Mouse (Mus musculus): ENCODE data around the gene Scnm1. TPM values are rescaled to one million over a fixed set of nuclear protein-coding genes. Genes with fewer than 3 reads are reported as not detected.
"Not testable (repeated sequence)": the region's sequence is repeated elsewhere in the genome, so short reads cannot be mapped to it uniquely, and the experiment has no call there.

Scnm1 gene
- polyA plus RNA-seq, 1 experiment from 2014 or later, result 23.7 TPM

GRCm38 (mm10) chr3:95135433-95136052 lies 1.7 kb upstream of the Scnm1 start:
- Histone ChIP-seq H3K9me3 (ENCODE audit: low read length) (no peaks in the 10 kb centered on the region), H3K9ac (replicated peaks) (peak overlapping the region; percentile 51; the same call in 1 of the 2 replicates), H3K4me1 (ENCODE audit: insufficient read depth) (peaks cover 37% of the 10 kb centered on the region), H3K4me3 (ENCODE audit: low read depth, low read length) (peak overlapping the region; percentile 52), H3K36me3 (replicated peaks; ENCODE audit: insufficient read depth, low read length) (peaks cover 20% of the 10 kb centered on the region; the same call in 1 of the 2 replicates), H3K27ac (ENCODE audit: low read depth) (peak overlapping the region; percentile 49), H3K27me3 (ENCODE audit: insufficient read depth, low read length) (no peaks in the 10 kb centered on the region), H3K4me2 (ENCODE audit: low read depth, low read length) (peak overlapping the region; percentile 70)
- DNase-seq (peak; percentile 34), ATAC-seq (no peak)
- WGBS (ENCODE audit: insufficient replicate concordance), result 35% methylated on average over 7 of the region's 7 CpGs
- no peak for TF ChIP-seq CTCF (IDR thresholded peaks at IDR 0.05; ENCODE audit: low read depth)

- Histone ChIP-seq H3K4me1 (ENCODE audit: insufficient read depth) (peaks cover 35% of the 10 kb centered on the region), H3K27me3 (ENCODE audit: insufficient read depth, low read length) (no peaks in the 10 kb centered on the region), H3K27ac (ENCODE audit: low read depth) (peak overlapping the region; percentile 49), H3K9me3 (ENCODE audit: low read length) (no peaks in the 10 kb centered on the region), H3K36me3 (replicated peaks; ENCODE audit: insufficient read depth, low read length) (peaks cover 20% of the 10 kb centered on the region; the same call in 1 of the 2 replicates), H3K4me2 (ENCODE audit: low read depth, low read length) (peak overlapping the region; percentile 70), H3K9ac (replicated peaks) (peak overlapping the region; percentile 51), H3K4me3 (ENCODE audit: low read depth, low read length) (peak overlapping the region; percentile 52)
- TF ChIP-seq CTCF (IDR thresholded peaks at IDR 0.05; ENCODE audit: low read depth) (no peak), EP300 (IDR thresholded peaks at IDR 0.05; ENCODE audit: low read depth) (no peak)
- DNase-seq (peak; percentile 78), ATAC-seq (0 out of 2 replicates have a peak, but pooled peaks have one; percentile 20)
- WGBS (ENCODE audit: insufficient replicate concordance), result 4% methylated on average over 6 of the region's 6 CpGs
Measured at GRCm38 (mm10) chr3:95135023-95135422, 1.2 kb upstream of the Scnm1 start.

- not testable (repeated sequence) for H3K27ac ChIP-seq (ENCODE audit: low read depth)
- no CpG with 5 or more reads among the region's 12 CpGs for WGBS (ENCODE audit: insufficient replicate concordance)
Measured at GRCm38 (mm10) chr3:95134133-95134532, 322 bp upstream of the Scnm1 start.

GRCm38 (mm10) chr3:95133176-95133575 lies 635 bp downstream of the Scnm1 start:
- H3K9ac ChIP-seq (replicated peaks), result peak overlapping the region; percentile 68
- WGBS (ENCODE audit: insufficient replicate concordance), result 53% methylated on average over 11 of the region's 11 CpGs
- TF ChIP-seq CTCF (IDR thresholded peaks at IDR 0.05; ENCODE audit: low read depth) (no peak), EP300 (IDR thresholded peaks at IDR 0.05; ENCODE audit: low read depth) (no peak)
- DNase-seq (no peak), ATAC-seq (no peak)
- H3K27ac ChIP-seq (ENCODE audit: low read depth), result peak overlapping the region; percentile 55
- no peaks in the 10 kb centered on the region for H3K27me3 ChIP-seq (ENCODE audit: insufficient read depth, low read length)
- no peaks in the 10 kb centered on the region for H3K9me3 ChIP-seq (ENCODE audit: low read length)
- H3K36me3 ChIP-seq (replicated peaks; ENCODE audit: insufficient read depth, low read length), result peaks cover 23% of the 10 kb centered on the region
- H3K4me2 ChIP-seq (ENCODE audit: low read depth, low read length), result peak overlapping the region; percentile 79
- peaks cover 29% of the 10 kb centered on the region for H3K4me1 ChIP-seq (ENCODE audit: insufficient read depth)
- peak overlapping the region; percentile 65 for H3K4me3 ChIP-seq (ENCODE audit: low read depth, low read length)

More at GRCm38 (mm10) chr3:95134133-95134532, 322 bp upstream of the Scnm1 start:
- DNase-seq; H3K27me3 ChIP-seq (ENCODE audit: insufficient read depth, low read length); H3K4me2 ChIP-seq (ENCODE audit: low read depth, low read length); H3K9ac ChIP-seq (replicated peaks); H3K9me3 ChIP-seq (ENCODE audit: low read length): not testable (repeated sequence)
- peak; percentile 44 for ATAC-seq
- H3K36me3 ChIP-seq (replicated peaks; ENCODE audit: insufficient read depth, low read length), result peaks cover 21% of the 10 kb centered on the region
- peaks cover 29% of the 10 kb centered on the region for H3K4me1 ChIP-seq (ENCODE audit: insufficient read depth)
- H3K4me3 ChIP-seq (ENCODE audit: low read depth, low read length), result peak overlapping the region; percentile 65

GRCm38 (mm10) chr3:95132389-95132788 lies 1.4 kb downstream of the Scnm1 start:
- Histone ChIP-seq H3K36me3 (replicated peaks; ENCODE audit: insufficient read depth, low read length) (peaks cover 20% of the 10 kb centered on the region), H3K4me1 (ENCODE audit: insufficient read depth) (peaks cover 29% of the 10 kb centered on the region)
- not testable (repeated sequence) for H3K9ac ChIP-seq (replicated peaks); H3K27me3 ChIP-seq (ENCODE audit: insufficient read depth, low read length); DNase-seq; H3K4me3 ChIP-seq (ENCODE audit: low read depth, low read length); ATAC-seq; H3K27ac ChIP-seq (ENCODE audit: low read depth); H3K4me2 ChIP-seq (ENCODE audit: low read depth, low read length); H3K9me3 ChIP-seq (ENCODE audit: low read length)
- TF ChIP-seq CTCF (IDR thresholded peaks at IDR 0.05; ENCODE audit: low read depth), result peak; percentile 37
- WGBS (ENCODE audit: insufficient replicate concordance), result 75% methylated on average over 2 of the region's 2 CpGs

- DNase-seq (no peak), ATAC-seq (no peak)
- no peak overlapping the region for H3K9ac ChIP-seq (replicated peaks)
- WGBS (ENCODE audit: insufficient replicate concordance), result 76% methylated on average over 5 of the region's 5 CpGs
- peaks cover 12% of the 10 kb centered on the region for H3K4me1 ChIP-seq (ENCODE audit: insufficient read depth)
- H3K9me3 ChIP-seq (ENCODE audit: low read length), result no peaks in the 10 kb centered on the region
- H3K4me2 ChIP-seq (ENCODE audit: low read depth, low read length), result no peak overlapping the region
- peaks cover 20% of the 10 kb centered on the region for H3K36me3 ChIP-seq (replicated peaks; ENCODE audit: insufficient read depth, low read length)
- no peak for TF ChIP-seq CTCF (IDR thresholded peaks at IDR 0.05; ENCODE audit: low read depth)
- no peak overlapping the region for H3K27ac ChIP-seq (ENCODE audit: low read depth)
- H3K27me3 ChIP-seq (ENCODE audit: insufficient read depth, low read length), result no peaks in the 10 kb centered on the region
- H3K4me3 ChIP-seq (ENCODE audit: low read depth, low read length), result no peak overlapping the region
Measured at GRCm38 (mm10) chr3:95130081-95130480, 3.7 kb downstream of the Scnm1 start.
